Mouse (Mus musculus) heart, postnatal 0 days (tissue): ENCODE data around the gene Dpagt1. TPM values are rescaled to one million over a fixed set of nuclear protein-coding genes. Genes with fewer than 3 reads are reported as not detected.

Experiments used
- ATAC-seq: fragments of 200-750 bp; cut with Nextera tagmentation; 2 replicates; pipeline ENCODE4 v1.8.0; 2017; ENCODE audit warnings: low read depth, moderate number of reproducible peaks, moderate library complexity; ENCODE audit not compliant: insufficient read depth
- DNase-seq: peaks from one replicate; pipeline ENCODE4 v3.0.0-alpha.2; 2016; ENCODE audit warnings: low spot score
- H3K27ac ChIP-seq: fragments of 300-500 bp; sonication (generic); 2 replicates; pipeline ENCODE4 v1.5.1; 2014; ENCODE audit warnings: low read depth, mild to moderate bottlenecking
- H3K27me3 ChIP-seq: fragments of 300-500 bp; sonication (generic); 2 replicates; pipeline ENCODE4 v1.6.1; 2014; ENCODE audit warnings: low read length, mixed read lengths; ENCODE audit not compliant: control insufficient read depth, insufficient read depth
- H3K36me3 ChIP-seq: fragments of 300-500 bp; sonication (generic); replicated peaks from 2 replicates; pipeline ENCODE4 v1.6.1; 2014; ENCODE audit warnings: low read length, mixed read lengths; ENCODE audit not compliant: control insufficient read depth, insufficient read depth
- H3K4me1 ChIP-seq: fragments of 300-500 bp; sonication (generic); 2 replicates; pipeline ENCODE4 v1.6.1; 2014; ENCODE audit warnings: antibody characterized with exemption; ENCODE audit not compliant: control insufficient read depth, insufficient read depth
- H3K4me2 ChIP-seq: fragments of 300-500 bp; sonication (generic); 2 replicates; pipeline ENCODE4 v1.6.1; 2014; ENCODE audit warnings: low read depth, mild to moderate bottlenecking, low read length, moderate library complexity
- H3K4me3 ChIP-seq: fragments of 300-500 bp; sonication (generic); 2 replicates; pipeline ENCODE4 v1.5.1; 2014; ENCODE audit warnings: low read depth, low read length
- H3K9ac ChIP-seq: fragments of 300-500 bp; sonication (generic); replicated peaks from 2 replicates; pipeline ENCODE4 v1.6.1; 2014; ENCODE audit warnings: low read depth, low read length, mixed read lengths
- H3K9me3 ChIP-seq: fragments of 300-500 bp; sonication (generic); replicated peaks from 2 replicates; pipeline ENCODE4 v1.6.1; 2016; ENCODE audit warnings: low read length; ENCODE audit not compliant: control insufficient read depth
- CTCF ChIP-seq: IDR thresholded peaks from 2 replicates; pipeline ENCODE4 v1.5.1; 2016; ENCODE audit warnings: antibody characterized with exemption, control low read depth, low read depth
- EP300 ChIP-seq: IDR thresholded peaks from 2 replicates; pipeline ENCODE4 v1.6.1; 2016; ENCODE audit warnings: antibody characterized with exemption, low read depth
- WGBS: fragments of 180-500 bp; shearing (Covaris S2); extraction: QIAGEN DNeasy Blood & Tissue Kit; methylation state at CpG from one replicate; pipeline ENCODE4 v1.1.7; 2014; 5-methylcytosine and 5-hydroxymethylcytosine counted together
- polyA plus RNA-seq: library from polyadenylated mRNA; unstranded; fragments of >200 nt; fragmentation: Nextera tagmentation; extraction: Ambion mirVana; gene quantifications from 2 replicates; pipeline ENCODE4 v1.2.1, GENCODE M21; 2015
- total RNA-seq: library from RNA; depleted of rRNA; stranded (reverse); fragments of >200 nt; gene quantifications from 2 replicates; pipeline ENCODE4 v1.2.3, GENCODE M21; 2014; ENCODE audit warnings: low replicate concordance

Dpagt1 gene
- total and polyA plus RNA-seq, 2 experiments from 2014 or later, result 24.5 to 33.3 TPM

GRCm38 (mm10) chr9:44306532-44306931 is 19.3 kb upstream of the Dpagt1 start:
- Histone ChIP-seq H3K9ac (no peak overlapping the region), H3K4me2 (no peak overlapping the region), H3K36me3 (peaks cover 16% of the 10 kb centered on the region), H3K9me3 (no peaks in the 10 kb centered on the region), H3K4me3 (no peak overlapping the region), H3K27ac (no peak overlapping the region; the same call in 1 of the 2 replicates), H3K27me3 (no peaks in the 10 kb centered on the region), H3K4me1 (peaks cover 13% of the 10 kb centered on the region; the same call in 1 of the 2 replicates)
- no peak for DNase-seq
- TF ChIP-seq CTCF, result no peak
- TF ChIP-seq EP300, result no peak
- WGBS, result 87% methylated on average over 6 of the region's 6 CpGs
- no peak for ATAC-seq

GRCm38 (mm10) chr9:44307248-44307647 is 18.6 kb upstream of the Dpagt1 start:
- Histone ChIP-seq H3K36me3 (peaks cover 9% of the 10 kb centered on the region), H3K9me3 (no peaks in the 10 kb centered on the region), H3K4me3 (no peak overlapping the region), H3K9ac (no peak overlapping the region), H3K4me1 (peaks cover 13% of the 10 kb centered on the region; the same call in 1 of the 2 replicates), H3K27ac (no peak overlapping the region), H3K4me2 (no peak overlapping the region), H3K27me3 (no peaks in the 10 kb centered on the region)
- DNase-seq, result no peak
- no peak for ATAC-seq
- no peak for TF ChIP-seq CTCF
- no peak for TF ChIP-seq EP300
- WGBS, result 90% methylated on average over 2 of the region's 2 CpGs

- Histone ChIP-seq H3K9ac (no peak overlapping the region), H3K4me3 (no peak overlapping the region), H3K36me3 (peaks cover 24% of the 10 kb centered on the region), H3K27ac (no peak overlapping the region), H3K9me3 (no peaks in the 10 kb centered on the region), H3K4me2 (no peak overlapping the region), H3K27me3 (no peaks in the 10 kb centered on the region), H3K4me1 (0 out of 2 replicates have a peak, but pooled peaks cover 7% of the 10 kb centered on the region)
- ATAC-seq (no peak), DNase-seq (no peak)
- no peak for TF ChIP-seq EP300
- TF ChIP-seq CTCF, result no peak
- 69% methylated on average over 3 of the region's 3 CpGs for WGBS
Measured at GRCm38 (mm10) chr9:44309756-44310155, 16.1 kb upstream of the Dpagt1 start.

- H3K4me2 ChIP-seq, result peak overlapping the region; percentile 27; the same call in 1 of the 2 replicates
- 38% methylated on average over 10 of the region's 10 CpGs for WGBS
- DNase-seq, result no peak
- H3K9ac ChIP-seq, result 0 out of 2 replicates have a peak overlapping the region, but pooled peaks have one; percentile 17
- H3K27me3 ChIP-seq, result no peaks in the 10 kb centered on the region
- H3K9me3 ChIP-seq, result no peaks in the 10 kb centered on the region
- no peak for ATAC-seq
- H3K4me3 ChIP-seq, result no peak overlapping the region
- H3K36me3 ChIP-seq, result peaks cover 34% of the 10 kb centered on the region
- 0 out of 2 replicates have a peak, but pooled peaks cover 4% of the 10 kb centered on the region for H3K4me1 ChIP-seq
- TF ChIP-seq CTCF (no peak), EP300 (no peak)
- peak overlapping the region; percentile 83 for H3K27ac ChIP-seq
Measured at GRCm38 (mm10) chr9:44310750-44311135, 15.1 kb upstream of the Dpagt1 start.

GRCm38 (mm10) chr9:44311136-44312134 is 14.4 kb upstream of the Dpagt1 start:
- DNase-seq (peak; percentile 45), ATAC-seq (peak; percentile 75)
- peak overlapping the region; percentile 27 for H3K4me2 ChIP-seq
- peak overlapping the region; percentile 17; the same call in 1 of the 2 replicates for H3K9ac ChIP-seq
- H3K9me3 ChIP-seq, result no peaks in the 10 kb centered on the region
- TF ChIP-seq CTCF (no peak), EP300 (0 out of 2 replicates have a peak, but pooled peaks have one; percentile 21)
- peak overlapping the region; percentile 83 for H3K27ac ChIP-seq
- H3K36me3 ChIP-seq, result peaks cover 41% of the 10 kb centered on the region
- 35% methylated on average over 27 of the region's 27 CpGs for WGBS
- H3K4me1 ChIP-seq, result 0 out of 2 replicates have a peak, but pooled peaks cover 4% of the 10 kb centered on the region
- no peaks in the 10 kb centered on the region for H3K27me3 ChIP-seq
- H3K4me3 ChIP-seq, result no peak overlapping the region
